Mouse (Mus musculus): ENCODE measurements around the gene Fxyd6. TPM values are rescaled to one million over a fixed set of nuclear protein-coding genes. Genes with fewer than 3 reads are reported as not detected.

Gene Fxyd6
- polyA plus RNA-seq, 3 experiments from 2014 or later, result 1.6 TPM; not detected in 2

DNA sequence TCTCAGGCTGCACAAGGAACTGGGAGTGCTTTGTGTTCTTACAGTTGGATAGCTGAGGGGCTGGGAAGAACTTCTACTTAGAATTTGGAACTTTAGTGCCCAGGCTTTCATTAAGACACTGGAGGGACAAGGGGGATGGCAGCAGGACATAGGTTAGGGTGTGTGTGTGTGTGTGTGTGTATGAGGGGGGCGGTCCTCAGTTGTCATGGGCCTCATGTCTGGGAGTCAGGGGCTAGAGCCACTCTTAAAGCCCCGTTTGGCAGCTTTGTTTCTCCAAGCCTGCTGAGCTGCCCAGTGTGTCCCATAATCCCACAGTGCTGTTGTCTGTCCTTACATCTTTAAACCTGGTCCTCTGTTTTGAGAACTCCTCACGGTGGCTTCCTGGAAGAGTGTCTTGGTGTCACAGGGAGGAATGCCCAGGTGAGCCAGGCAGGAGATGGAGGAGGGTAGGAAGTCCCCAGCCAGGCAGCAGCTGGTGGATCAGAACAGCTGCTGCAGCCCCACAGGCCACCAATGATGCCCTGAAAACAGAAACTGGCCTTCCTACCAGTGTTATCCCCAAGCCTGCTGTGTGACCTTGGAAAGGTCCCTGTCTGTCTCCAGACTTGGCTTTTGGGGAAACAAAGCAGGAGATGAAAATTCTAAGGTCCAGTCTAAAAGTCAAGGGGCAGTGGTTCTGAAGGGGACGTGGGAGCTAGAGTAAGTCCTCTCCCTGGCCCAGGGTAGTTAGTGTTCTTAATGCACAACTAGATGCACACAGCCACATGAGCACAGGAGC lies 42.9 kb downstream of the Fxyd6 start:
- ATAC-seq, result no peak

DNA sequence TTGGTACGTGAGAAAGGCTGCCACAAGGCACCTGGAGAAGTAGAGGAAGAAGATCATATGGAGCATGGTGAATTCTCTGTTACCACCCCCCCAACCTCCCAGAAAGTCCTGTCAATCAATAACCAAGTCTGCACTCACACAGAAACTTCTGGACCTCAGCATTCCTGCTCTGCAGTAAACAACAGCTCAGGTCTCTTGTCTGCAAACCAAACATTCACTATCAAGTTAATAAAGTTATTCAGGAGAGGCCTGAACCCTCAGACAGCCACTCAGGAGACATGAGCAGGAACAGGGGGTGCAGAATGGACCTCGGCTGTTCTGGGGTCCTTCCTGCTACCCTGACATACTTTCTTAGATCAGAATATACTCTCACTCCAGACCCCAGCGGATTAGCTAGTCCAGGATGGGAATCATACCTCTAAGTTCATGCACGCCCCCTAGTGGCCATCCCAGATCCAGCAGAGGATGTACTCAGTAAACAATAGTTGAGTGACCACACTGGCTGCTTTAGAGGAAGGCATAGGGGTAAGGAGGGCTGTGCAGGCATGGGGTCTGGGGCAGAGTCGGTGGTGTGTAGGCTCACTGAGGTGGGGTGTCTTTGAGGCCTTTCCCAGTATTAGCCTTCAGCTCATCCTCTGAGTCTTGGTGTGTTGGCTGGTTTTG lies 43.6 kb downstream of the Fxyd6 start:
- no peak for ATAC-seq

DNA sequence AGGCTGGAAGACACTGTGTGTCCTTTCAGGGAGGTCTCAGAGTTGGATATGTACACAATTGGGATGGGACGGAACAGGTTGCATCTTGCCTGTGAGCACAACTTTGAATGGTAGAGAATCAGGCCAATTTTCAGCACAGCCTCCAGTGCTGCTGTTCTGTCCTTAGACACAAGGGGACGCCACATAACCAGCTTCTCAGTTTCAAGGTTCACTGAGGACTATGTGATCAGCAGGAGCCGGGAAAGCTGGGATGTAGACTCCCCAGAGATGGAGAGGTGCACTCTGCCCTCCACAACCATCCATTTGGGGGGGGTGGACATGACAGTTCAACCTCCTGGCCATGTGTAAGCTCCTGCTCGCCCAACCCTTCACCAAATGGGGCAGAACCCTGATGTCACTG lies 45.9 kb downstream of the Fxyd6 start:
- no peak for ATAC-seq

DNA sequence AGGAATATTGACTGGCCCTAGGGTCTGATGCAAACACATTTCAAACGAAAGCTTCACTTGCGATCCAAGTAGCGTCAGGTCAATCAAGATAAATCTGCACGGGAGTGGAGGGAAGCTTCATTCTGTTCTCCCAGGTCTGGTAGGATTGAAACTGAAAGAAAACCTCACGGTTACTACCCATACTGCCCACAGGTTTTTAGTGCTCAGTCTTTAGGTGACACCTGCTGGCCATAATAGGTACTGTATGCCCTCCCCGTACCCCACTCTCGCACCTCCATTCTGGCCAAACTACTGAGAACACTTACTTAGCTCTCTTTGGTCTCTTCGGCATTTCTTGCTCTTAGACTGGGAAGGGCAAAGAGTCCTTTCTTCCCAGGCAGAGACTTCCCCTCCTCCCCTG lies 47.3 kb downstream of the Fxyd6 start:
- peak; percentile 93 for ATAC-seq

DNA sequence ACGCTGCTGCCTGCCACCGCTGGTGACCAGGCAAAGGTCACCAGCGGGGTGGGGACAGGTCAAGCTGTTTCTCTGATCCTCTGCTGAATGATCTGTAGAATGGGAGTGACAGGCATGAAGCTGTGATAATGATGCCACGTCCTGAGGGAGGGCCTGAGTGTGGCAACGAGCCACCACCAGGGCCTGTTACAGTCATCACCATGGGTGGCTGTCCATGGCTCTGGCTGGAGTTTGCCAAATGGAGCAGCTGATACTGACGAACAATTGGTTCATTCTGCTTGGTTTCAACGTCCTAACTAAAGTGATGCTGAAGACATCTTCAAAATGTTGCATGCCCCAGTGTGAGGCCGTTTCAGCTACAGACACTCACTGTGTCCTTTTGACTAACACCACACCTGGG lies 48.3 kb downstream of the Fxyd6 start:
- no peak for ATAC-seq

DNA sequence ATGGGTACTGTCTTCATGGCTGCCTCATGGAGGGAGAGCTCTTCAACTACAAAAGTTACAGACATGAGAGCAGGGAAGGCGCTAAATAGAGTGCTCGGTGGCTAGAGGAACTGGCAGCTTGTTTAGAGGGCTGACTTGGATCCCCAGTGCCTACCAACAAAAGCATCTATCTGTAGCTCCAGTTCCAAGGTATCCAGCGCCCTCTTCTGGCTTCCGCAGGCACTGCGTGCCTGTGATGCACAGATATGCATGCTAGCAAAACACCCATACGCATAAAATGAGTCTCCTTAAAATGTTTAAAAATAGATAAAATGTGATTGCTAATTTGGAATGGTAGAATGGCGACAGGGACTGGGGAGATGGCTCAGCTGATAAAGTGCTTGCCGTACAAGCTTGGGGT lies 51.2 kb downstream of the Fxyd6 start:
- ATAC-seq, result no peak

DNA sequence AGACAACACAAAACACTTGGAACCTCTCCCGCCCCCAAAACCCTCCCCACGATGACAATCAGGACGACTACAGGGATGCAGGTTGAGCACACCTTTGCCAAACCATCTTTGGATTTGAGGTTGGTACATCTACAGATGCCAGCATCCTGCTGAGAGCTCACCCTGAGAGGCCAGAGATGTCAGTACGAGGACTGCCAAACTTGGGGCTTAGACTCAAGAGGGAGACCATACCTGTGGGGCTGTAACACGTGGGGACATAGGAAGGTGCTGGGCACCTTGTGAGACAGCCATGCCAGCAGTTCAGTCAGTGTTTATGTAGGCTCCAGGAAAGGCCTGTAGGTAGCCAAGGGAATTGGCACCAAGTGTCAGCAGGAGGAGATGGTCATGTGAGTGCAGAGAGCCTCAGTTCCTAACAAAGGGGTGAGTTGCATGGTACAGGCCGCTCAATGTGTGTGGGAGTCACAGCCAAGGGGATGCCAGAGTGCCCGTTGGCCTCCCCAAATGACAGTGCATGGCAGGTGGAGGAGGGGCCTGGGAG lies 52.8 kb downstream of the Fxyd6 start:
- ATAC-seq, result no peak

DNA sequence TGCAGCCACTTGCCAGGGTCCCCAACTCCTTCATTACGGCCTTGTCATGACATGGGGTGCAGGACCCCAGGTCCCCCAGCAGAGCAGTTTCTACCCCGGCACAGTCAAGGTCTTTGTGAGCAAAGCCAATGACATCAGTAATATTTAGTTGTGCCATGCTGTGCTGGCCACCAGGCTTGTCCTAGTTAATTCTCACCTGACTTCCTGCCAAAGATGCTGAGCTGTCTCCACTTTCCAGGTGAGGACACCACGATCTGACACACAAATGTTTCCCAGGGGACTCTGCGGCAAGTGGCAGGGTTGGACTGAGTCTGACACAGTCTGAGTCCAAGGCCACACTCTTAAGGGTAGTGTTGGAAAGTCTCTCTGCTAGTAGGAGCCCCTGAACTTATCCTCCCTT lies 56.5 kb downstream of the Fxyd6 start, which contains the start of gene Dscaml1:
Gene Dscaml1, plus strand, starts transcription at position 173 of the 400 bp plus-strand sequence.
- ATAC-seq, result no peak

DNA sequence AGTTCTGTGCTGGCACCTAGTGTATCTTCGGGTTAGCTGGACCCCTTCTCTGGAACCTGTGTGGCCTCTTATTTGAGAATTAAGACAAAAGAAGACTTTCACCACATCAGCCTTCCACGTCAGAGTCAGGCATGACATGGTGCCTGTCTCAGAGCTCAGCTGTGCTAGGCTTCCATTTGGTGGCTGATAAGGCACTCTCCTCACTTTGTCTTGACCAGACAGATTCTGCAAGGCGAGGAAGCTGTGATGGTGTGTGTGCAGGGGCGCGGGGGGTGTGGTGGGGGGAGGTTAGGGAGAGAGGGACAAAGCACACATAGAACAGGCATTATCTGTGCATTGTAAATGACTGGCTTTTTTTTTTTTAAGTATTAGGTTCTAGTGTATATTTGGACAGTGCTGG lies 59.4 kb downstream of the Fxyd6 start:
- no peak for ATAC-seq

DNA sequence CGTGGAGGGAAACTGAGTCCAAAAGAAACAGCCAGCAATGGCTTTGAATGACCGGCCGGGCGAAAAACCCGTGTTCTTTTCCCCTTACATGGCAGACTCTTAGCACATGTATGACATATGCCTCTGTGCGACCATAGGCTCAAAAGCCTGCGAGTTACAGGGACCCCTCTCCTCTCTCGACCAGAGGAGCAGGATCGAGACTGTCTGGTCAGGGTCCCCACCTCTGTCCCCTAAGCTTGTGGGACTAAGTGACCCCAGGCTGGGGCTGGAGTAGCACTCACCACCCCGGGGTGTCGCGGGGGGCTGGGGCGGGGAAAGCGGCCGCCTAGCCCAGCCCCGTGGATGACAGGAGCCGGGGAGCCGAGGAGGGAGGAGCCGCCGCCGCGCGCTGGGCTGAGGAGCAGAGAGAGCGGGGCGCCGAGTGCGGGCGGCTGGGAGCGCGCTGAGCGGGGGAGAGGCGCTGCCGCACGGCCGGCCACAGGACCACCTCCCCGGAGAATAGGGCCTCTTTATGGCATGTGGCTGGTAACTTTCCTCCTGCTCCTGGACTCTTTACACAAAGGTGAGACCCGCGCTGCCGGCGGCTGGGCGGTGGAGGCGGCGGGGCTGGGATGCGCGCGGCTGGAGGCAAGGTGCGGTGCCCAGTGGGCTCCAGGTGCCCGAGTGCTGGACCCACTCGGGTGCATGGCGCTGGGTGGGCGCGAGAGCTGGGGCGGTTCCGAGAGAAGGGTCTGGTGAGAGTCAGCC lies 60.1 kb downstream of the Fxyd6 start:
- no peak for ATAC-seq

DNA sequence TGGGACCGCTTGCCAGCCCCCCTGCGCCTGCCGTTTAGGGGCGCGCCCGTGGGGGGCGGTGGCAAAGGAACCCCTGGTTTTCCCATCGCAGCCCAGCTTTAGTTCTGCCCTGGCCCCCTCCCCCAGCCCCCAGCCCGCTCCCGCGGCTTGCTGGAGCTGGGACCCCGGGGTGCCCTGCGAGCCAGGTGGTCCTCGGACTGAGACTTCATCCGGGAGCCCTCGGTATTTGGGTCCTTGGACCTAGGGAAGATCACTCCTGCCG lies 60.6 kb downstream of the Fxyd6 start:
- no peak for ATAC-seq

DNA sequence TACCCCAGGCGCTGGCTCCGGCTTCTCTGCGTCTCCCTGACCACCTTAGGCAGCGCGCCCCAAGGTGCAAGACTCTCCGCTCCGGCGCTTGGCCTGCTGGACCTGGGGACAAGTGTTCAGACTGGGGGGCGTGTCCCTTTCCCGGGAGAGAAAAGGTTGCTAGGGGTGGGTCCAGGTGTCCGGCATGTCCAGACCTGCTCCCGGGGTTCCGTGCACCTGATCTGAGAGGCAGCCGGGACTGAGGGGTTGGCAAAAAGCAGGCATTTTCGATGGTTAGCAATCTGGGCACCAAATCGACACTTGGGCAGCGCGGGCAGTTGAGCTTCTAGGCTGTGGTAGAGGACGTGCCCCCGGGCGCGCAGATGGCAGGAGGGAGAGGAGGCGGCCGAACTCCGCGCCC lies 61.2 kb downstream of the Fxyd6 start:
- no peak for ATAC-seq

DNA sequence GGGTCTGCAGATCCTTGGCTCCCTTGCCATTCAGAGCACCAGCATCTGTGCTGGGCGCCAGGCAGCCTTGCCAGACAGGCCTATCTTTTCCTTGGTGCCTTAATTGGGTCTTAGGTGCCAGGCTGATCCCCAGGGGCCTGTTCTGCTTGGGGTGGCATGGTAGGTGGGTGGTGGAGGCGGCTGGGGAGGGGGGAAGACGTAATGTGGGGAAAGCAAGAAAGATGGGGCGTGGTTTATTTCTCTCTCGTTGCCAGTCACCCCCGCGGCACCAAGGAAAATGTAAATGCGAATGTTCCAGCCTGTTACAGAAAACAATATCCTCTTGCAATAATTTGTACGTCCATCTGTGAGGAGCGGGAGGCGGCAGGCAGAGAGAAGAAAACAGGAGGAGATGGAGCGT lies 62.7 kb downstream of the Fxyd6 start:
- no peak for ATAC-seq

DNA sequence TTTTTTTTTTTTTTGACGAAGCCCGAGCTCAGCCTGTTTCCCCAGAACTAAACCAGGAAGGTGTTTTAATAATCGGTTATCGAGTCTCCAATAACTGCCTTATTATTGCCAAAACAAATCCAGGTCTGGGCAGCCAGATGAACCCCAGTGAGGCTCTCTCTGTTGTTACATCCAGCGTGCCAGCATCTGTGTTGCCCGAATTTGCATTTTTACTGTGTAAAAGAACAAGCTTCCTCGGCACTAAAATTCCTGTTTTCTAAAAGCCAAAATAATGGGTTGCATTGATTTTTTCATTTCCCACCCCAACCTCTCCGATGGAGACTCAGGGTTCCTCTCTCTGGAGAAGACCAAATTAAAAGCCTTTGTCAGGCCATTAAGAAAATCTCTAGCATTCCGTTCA lies 63.1 kb downstream of the Fxyd6 start:
- no peak for ATAC-seq

DNA sequence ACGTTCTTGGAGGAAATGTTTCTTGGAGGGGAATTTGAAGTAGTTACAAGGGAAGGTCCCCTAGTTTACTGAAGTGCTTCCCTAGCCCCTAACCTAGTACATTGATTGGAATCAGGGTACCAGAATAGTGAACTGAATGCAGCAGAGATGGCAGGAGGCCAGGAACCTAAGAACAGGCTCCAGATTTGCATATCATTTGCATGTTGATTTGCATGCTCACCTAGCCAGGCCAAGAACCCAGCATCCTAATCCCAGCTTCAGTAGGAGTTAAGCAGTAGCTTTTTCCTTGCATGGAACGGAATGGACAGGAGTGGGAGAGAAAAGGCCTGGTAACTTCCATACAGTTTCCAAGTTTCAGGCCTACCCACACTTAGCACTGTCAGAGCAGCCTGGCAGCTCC lies 64.2 kb downstream of the Fxyd6 start:
- no peak for ATAC-seq

DNA sequence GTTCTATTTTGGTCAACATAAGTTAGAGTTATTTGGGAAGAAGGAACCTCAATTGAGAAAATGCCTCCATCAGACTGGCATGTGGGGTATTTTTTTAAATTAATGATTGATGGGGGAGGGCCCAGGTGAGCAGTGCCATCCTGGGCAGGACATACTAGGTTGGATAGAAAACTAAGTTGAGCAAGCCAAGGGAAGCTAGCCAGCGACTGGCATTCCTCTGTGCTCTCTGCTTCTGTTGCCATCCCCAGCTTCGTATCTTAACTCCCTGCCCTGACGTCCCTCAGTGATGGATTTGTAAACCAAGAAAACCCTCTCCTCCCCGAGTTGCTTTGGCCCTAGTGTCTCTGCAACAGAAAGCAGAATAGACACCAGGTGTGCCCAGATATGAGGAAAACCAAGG lies 69.0 kb downstream of the Fxyd6 start:
- no peak for ATAC-seq

DNA sequence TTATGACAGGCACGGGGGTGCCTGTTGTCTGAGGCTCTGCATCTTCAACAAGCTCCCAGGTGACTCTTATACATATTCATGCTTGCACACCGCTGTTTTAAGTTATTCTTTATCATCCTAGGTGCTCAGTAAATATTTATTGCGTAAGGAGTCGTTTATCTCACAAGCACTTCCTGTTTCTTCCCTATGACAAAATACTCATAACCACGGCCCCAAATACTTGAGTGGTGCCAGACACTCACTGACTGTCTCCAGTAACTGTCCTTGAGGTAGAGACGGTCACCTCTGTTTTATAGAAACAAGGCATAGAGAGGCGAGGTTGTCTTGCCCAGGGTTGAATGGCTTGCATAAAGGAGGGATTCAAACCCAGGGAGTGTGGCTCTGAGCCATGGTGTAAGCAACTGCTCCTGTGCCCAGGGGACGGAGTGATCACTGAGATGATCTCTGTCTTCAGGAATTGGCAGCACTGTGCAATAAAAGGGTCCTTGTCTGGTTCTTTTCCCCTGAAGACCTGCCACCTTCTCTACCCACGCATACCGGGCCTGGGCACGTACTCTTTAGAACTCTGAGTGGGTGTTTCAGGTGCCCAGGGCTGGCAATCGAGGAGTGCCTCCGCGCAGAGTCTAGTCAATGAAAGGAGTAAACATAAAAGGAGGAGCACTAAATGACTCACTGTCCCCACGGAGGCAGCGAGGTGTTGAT lies 70.2 kb downstream of the Fxyd6 start:
- ATAC-seq, result no peak

DNA sequence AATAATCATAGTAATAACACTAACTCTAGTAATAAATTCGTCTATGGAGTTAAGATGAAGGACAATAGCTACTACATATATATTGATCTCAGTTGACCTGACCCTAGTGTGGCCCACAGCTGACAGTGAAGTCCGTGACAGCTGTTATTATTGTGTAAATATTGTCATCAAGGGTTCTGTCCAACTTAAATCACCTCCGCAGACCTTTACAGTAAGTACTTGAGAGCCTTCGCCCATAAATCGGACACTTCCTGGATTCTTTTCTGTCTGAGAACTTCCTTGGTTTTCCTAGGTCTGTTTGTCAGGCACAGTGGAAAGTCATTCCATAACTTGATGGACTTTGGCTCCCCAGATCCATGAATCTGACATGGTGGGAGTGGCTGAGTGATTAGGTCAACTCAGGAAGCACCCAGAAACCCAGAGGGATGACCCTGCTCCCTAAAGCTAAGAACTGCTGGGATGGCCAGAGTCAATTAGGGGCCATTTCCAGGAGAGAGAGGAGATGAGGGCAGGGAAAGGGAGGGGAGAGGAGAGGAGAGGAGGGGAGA lies 74.3 kb downstream of the Fxyd6 start:
- no peak for ATAC-seq
